Mouse (Mus musculus): ENCODE data around the gene Bbs5. TPM values are rescaled to one million over a fixed set of nuclear protein-coding genes. Genes with fewer than 3 reads are reported as not detected.
"Not testable (repeated sequence)": the region's sequence is repeated elsewhere in the genome, so short reads cannot be mapped to it uniquely, and the experiment has no call there.

The Bbs5 gene
- total RNA-seq, 2 experiments from 2014 or later: 2.8 to 6.8 TPM

GRCm38 (mm10) chr2:69668414-69668813, 21.4 kb downstream of the Bbs5 start:
- ATAC-seq (ENCODE audit: poor library complexity, severe bottlenecking): no peak

- no peak for ATAC-seq (ENCODE audit: poor library complexity, severe bottlenecking)
Observed at GRCm38 (mm10) chr2:69669853-69670252, 22.9 kb downstream of the Bbs5 start, which contains the start of gene Klhl41. Klhl41 (plus strand) TSS chr2:69670120.

GRCm38 (mm10) chr2:69673723-69674122, 26.8 kb downstream of the Bbs5 start:
- ATAC-seq (ENCODE audit: poor library complexity, severe bottlenecking): no peak

- ATAC-seq (ENCODE audit: poor library complexity, severe bottlenecking): no peak
Observed at GRCm38 (mm10) chr2:69675266-69675665, 28.3 kb downstream of the Bbs5 start.

- ATAC-seq (ENCODE audit: poor library complexity, severe bottlenecking): no peak
Observed at GRCm38 (mm10) chr2:69676713-69677112, 29.7 kb downstream of the Bbs5 start.

GRCm38 (mm10) chr2:69677215-69677614, 30.2 kb downstream of the Bbs5 start:
- ATAC-seq (ENCODE audit: poor library complexity, severe bottlenecking): not testable (repeated sequence)

GRCm38 (mm10) chr2:69679990-69680389, 33.0 kb downstream of the Bbs5 start:
- no peak; the same call in 1 of the 2 replicates for ATAC-seq (ENCODE audit: poor library complexity, severe bottlenecking)

GRCm38 (mm10) chr2:69681931-69682330, 35.0 kb downstream of the Bbs5 start:
- no peak for ATAC-seq (ENCODE audit: poor library complexity, severe bottlenecking)

GRCm38 (mm10) chr2:69683036-69683805, 36.2 kb downstream of the Bbs5 start:
- ATAC-seq (ENCODE audit: poor library complexity, severe bottlenecking): no peak

GRCm38 (mm10) chr2:69684488-69684887, 37.5 kb downstream of the Bbs5 start:
- no peak for ATAC-seq (ENCODE audit: poor library complexity, severe bottlenecking)

GRCm38 (mm10) chr2:69690214-69690613, 43.2 kb downstream of the Bbs5 start:
- no peak for ATAC-seq (ENCODE audit: poor library complexity, severe bottlenecking)

GRCm38 (mm10) chr2:69690843-69691242, 43.9 kb downstream of the Bbs5 start:
- no peak for ATAC-seq (ENCODE audit: poor library complexity, severe bottlenecking)

- no peak for ATAC-seq (ENCODE audit: poor library complexity, severe bottlenecking)
Observed at GRCm38 (mm10) chr2:69693501-69693900, 46.5 kb downstream of the Bbs5 start.

- ATAC-seq (ENCODE audit: poor library complexity, severe bottlenecking): no peak
Observed at GRCm38 (mm10) chr2:69700446-69700845, 53.5 kb downstream of the Bbs5 start.

GRCm38 (mm10) chr2:69712171-69712570, 65.2 kb downstream of the Bbs5 start:
- no peak for ATAC-seq (ENCODE audit: poor library complexity, severe bottlenecking)

- ATAC-seq (ENCODE audit: poor library complexity, severe bottlenecking): peak; percentile 97
Observed at GRCm38 (mm10) chr2:69712981-69713625, 66.1 kb downstream of the Bbs5 start, which contains the start of gene Fastkd1. Fastkd1 (minus strand) TSS chr2:69713516.

- ATAC-seq (ENCODE audit: poor library complexity, severe bottlenecking): no peak
Observed at GRCm38 (mm10) chr2:69713626-69714014, 66.6 kb downstream of the Bbs5 start.

GRCm38 (mm10) chr2:69714126-69714525, 67.2 kb downstream of the Bbs5 start:
- no peak for ATAC-seq (ENCODE audit: poor library complexity, severe bottlenecking)

- peak; percentile 56 for ATAC-seq (ENCODE audit: poor library complexity, severe bottlenecking)
Observed at GRCm38 (mm10) chr2:69716483-69716882, 69.5 kb downstream of the Bbs5 start.

All from megakaryocyte, adult 5-6 weeks (primary cell).